Mouse (Mus musculus) limb, embryonic 13.5 days (tissue): ENCODE data around the gene Aim2. TPM values are rescaled to one million over a fixed set of nuclear protein-coding genes. Genes with fewer than 3 reads are reported as not detected.
"Not testable (repeated sequence)": the region's sequence is repeated elsewhere in the genome, so short reads cannot be mapped to it uniquely, and the experiment has no call there.

Experiments
- ATAC-seq: fragments of 200-750 bp; cut with Nextera tagmentation; 2 replicates; pipeline ENCODE4 v1.8.0; 2017; ENCODE audit warnings: low read depth, moderate number of reproducible peaks, moderate TSS enrichment; ENCODE audit not compliant: low FRiP score
- H3K27ac ChIP-seq: fragments of 300-500 bp; sonication (generic); 2 replicates; pipeline ENCODE4 v1.5.1; 2015; ENCODE audit warnings: inconsistent platforms, mild to moderate bottlenecking, moderate library complexity
- H3K27me3 ChIP-seq: fragments of 300-500 bp; sonication (generic); 2 replicates; pipeline ENCODE4 v1.6.1; 2015; ENCODE audit warnings: mild to moderate bottlenecking, inconsistent platforms
- H3K36me3 ChIP-seq: fragments of 300-500 bp; sonication (generic); 2 replicates; pipeline ENCODE4 v1.6.1; 2015; ENCODE audit warnings: inconsistent platforms, mild to moderate bottlenecking, moderate library complexity
- H3K4me1 ChIP-seq: fragments of 300-500 bp; sonication (generic); 2 replicates; pipeline ENCODE4 v1.6.1; 2015; ENCODE audit warnings: inconsistent platforms
- H3K4me2 ChIP-seq: fragments of 300-500 bp; sonication (generic); replicated peaks from 2 replicates; pipeline ENCODE4 v1.6.1; 2015; ENCODE audit warnings: inconsistent platforms, mild to moderate bottlenecking, moderate library complexity
- H3K4me3 ChIP-seq: fragments of 300-500 bp; sonication (generic); 2 replicates; pipeline ENCODE4 v1.5.1; 2015; ENCODE audit warnings: moderate library complexity, mild to moderate bottlenecking, inconsistent platforms
- H3K9ac ChIP-seq: fragments of 300-500 bp; sonication (generic); 2 replicates; pipeline ENCODE4 v1.6.1; 2015; ENCODE audit warnings: mild to moderate bottlenecking, inconsistent platforms
- H3K9me3 ChIP-seq: fragments of 300-500 bp; sonication (generic); 2 replicates; pipeline ENCODE4 v1.6.1; 2016; ENCODE audit warnings: inconsistent platforms
- WGBS: fragments of 180-500 bp; shearing (Covaris S2); methylation state at CpG from one replicate; pipeline ENCODE4 v1.1.7; 2015; 5-methylcytosine and 5-hydroxymethylcytosine counted together
- polyA plus RNA-seq: library from polyadenylated mRNA; unstranded; fragments of >200 nt; fragmentation: Nextera tagmentation; extraction: Ambion mirVana; gene quantifications from 2 replicates; pipeline ENCODE4 v1.2.1, GENCODE M21; 2015

Aim2 gene
- 1.1 and 1.3 TPM in 2 replicates for polyA plus RNA-seq

DNA sequence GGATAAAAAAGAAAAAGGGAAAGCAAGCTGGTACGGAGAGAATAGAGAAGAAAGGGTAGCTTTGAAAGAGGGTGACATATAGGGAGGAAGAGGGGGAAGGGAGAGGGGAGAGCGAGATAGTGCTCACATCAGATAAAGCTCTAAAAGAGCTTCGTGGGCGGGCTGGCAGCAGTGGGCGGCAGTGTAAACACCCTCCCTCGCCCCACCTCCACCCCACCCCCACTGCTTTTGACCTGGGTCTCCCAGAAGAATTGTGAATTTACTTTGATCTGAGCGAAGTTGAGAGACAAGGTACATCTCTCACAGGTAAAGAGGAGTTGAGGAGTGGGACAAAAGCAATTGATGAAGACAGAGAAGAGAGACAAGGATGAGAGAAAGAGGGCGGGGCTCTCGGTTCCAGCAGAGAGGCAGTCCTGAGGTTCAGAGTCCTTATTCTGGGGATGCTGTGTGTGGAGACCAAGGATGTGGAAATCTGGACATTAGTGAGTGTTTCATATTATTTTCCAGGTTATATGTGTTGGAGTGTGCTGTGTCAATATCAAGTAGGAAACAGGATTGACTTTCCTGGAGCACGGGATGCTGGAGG lies at the start of gene Aim2:
Gene Aim2, plus strand, starts transcription at position 508 of the 586 bp plus-strand sequence.
- H3K4me2 ChIP-seq, result peak within 1 kb of the TSS; percentile 53
- WGBS, result 11% methylated on average over 10 of the region's 10 CpGs
- H3K9ac ChIP-seq, result no peak within 1 kb of the TSS
- 0 out of 2 replicates have a peak, but pooled peaks cover 10% of the 10 kb centered on the region for H3K4me1 ChIP-seq
- H3K27me3 ChIP-seq, result 0 out of 2 replicates have a peak, but pooled peaks cover 3% of the 10 kb centered on the region
- H3K4me3 ChIP-seq, result peak within 1 kb of the TSS; percentile 18
- H3K36me3 ChIP-seq, result no peaks in the 10 kb centered on the region
- H3K27ac ChIP-seq, result no peak within 1 kb of the TSS
- H3K9me3 ChIP-seq, result no peaks in the 10 kb centered on the region
- ATAC-seq, result peak; percentile 19; the same call in 1 of the 2 replicates

DNA sequence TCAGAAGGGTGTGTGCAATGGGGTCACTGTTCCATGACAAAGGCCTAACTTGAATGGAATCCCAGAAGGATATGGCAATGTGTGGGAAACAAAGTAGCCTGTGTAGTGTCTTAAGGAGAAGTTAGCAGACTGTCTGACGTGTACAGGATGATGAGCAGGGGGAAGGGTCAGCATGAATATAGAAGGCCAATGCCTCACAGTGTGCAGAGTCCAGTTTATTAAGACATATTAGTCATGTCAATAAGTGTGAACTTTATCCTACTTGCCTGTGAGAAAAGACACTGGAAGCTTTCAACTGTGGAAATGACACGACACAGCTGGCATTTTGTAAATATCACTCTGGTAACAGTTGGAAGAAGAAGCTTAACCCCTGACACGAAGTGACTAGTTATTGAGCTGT lies 47.9 kb upstream of the Aim2 start:
- not testable (repeated sequence) for H3K4me3 ChIP-seq, H3K4me2 ChIP-seq, H3K27ac ChIP-seq, H3K36me3 ChIP-seq, ATAC-seq, H3K27me3 ChIP-seq, H3K9ac ChIP-seq, H3K9me3 ChIP-seq, H3K4me1 ChIP-seq
- WGBS, result 62% methylated on average over 3 of the region's 3 CpGs

DNA sequence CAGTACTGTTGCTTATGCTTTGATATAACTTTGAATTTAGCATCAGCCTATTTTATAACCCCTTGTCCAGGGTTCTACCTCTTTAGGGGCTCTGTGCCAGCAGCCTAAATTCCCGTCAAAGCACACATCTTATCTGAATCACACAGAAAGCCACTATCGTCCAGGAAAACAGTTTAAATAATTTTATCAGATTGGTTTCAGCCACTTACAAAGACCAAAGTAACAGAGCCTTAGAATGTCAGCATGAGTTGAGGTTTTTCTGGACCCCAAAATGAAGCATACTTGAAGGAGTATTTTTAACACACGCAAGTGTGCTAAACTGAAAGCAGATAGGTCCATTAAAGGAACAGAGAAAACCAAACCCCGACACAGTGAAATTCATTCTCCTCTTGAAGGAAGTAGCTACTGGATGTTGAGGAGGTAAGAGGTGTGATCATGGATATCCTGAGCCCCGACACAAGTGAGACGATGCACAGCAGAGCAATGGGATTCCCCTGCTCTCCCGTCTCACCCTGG lies 37.1 kb upstream of the Aim2 start:
- not testable (repeated sequence) for H3K9ac ChIP-seq, H3K27me3 ChIP-seq, ATAC-seq, H3K36me3 ChIP-seq, H3K4me1 ChIP-seq, H3K4me2 ChIP-seq, H3K27ac ChIP-seq, H3K9me3 ChIP-seq, H3K4me3 ChIP-seq
- 78% methylated on average over 7 of the region's 7 CpGs for WGBS

DNA sequence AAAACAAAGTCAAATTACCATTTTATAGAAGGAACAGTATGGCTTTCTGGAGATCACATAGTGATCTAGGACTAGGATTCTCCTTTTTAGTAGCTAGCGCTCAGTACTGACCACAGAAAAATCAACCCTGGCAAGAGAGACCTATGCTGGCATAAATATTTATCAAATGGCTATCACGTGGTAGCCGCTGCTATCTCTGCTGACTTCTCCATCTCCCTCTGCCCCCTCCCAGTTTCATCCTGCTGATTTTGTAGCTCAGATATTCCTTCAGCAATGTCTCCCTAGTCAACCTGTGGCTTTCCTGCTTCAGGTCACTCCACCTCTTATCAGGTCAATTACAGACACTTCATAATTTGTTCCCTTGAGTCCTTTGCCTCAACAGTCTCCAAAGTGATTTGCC lies 35.0 kb upstream of the Aim2 start:
- Histone ChIP-seq H3K9me3 (no peaks in the 10 kb centered on the region), H3K4me3 (no peak overlapping the region), H3K4me2 (no peak overlapping the region), H3K9ac (no peak overlapping the region), H3K36me3 (no peaks in the 10 kb centered on the region), H3K27me3 (no peaks in the 10 kb centered on the region), H3K27ac (no peak overlapping the region), H3K4me1 (no peaks in the 10 kb centered on the region)
- ATAC-seq, result no peak
- 91% methylated on average over 3 of the region's 3 CpGs for WGBS

DNA sequence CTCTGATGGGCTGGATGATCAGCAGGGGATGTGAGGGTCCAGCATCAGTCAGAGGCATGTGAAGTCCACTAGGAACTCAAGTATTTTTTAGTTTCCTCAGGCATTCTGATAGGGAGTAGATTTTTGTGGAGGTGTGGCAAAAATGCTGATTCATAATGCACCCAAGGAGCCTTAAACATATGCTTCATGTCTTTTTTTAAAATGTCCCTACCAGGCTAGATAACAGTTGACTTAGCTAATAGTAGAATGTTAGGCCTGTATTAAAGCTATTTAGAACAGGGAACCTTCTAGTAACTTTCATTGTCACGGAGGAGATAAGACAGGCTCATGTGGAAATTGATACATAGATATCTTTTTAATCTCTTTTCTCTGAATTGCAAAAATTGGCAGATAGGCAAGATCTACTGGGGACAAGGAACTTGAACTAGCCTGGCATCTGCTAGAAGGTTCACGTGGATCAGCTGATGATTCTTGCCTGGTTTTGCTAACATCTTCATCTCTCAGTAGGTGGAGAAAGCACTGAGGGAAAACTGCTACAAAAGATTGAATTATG lies 32.7 kb upstream of the Aim2 start:
- H3K9me3 ChIP-seq, result no peaks in the 10 kb centered on the region
- WGBS, result 78% methylated on average over 2 of the region's 2 CpGs
- H3K4me2 ChIP-seq, result no peak overlapping the region
- no peaks in the 10 kb centered on the region for H3K27me3 ChIP-seq
- H3K9ac ChIP-seq, result no peak overlapping the region
- ATAC-seq, result no peak
- H3K4me1 ChIP-seq, result no peaks in the 10 kb centered on the region
- H3K4me3 ChIP-seq, result no peak overlapping the region
- H3K27ac ChIP-seq, result no peak overlapping the region
- H3K36me3 ChIP-seq, result no peaks in the 10 kb centered on the region

DNA sequence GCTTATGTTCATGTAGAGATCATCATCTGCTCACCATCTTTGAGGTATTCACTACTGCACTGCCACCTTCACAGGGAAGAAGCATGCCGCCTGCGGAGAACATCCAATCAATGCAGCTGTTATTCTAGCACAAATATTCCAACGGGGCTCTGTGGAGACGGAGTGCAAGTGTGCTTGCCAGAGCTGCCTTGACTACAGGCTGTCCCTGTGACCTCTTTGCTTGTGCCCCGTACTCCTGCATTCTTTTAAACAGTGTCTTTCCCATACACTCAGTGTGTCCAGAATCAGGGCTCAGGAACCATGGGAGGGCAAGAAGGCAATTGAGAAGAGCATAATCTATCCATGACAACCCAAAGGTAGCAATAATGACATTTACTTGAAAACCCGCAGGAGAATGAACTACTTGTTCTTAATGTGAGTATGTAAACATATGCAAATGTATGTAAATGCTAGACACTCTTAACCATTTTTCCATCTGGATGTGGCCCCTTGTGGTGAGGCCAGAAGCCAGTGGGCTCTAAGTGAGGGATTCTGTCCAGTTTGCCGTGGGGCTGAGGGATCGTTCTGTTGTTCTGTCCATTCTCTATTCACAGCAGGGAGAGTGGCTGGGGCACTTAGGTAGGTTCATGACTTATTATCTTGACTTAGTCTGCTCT lies 29.0 kb upstream of the Aim2 start:
- Histone ChIP-seq H3K27me3 (no peaks in the 10 kb centered on the region), H3K27ac (no peak overlapping the region), H3K4me2 (no peak overlapping the region), H3K9me3 (no peaks in the 10 kb centered on the region), H3K36me3 (no peaks in the 10 kb centered on the region), H3K9ac (no peak overlapping the region), H3K4me3 (no peak overlapping the region), H3K4me1 (no peaks in the 10 kb centered on the region)
- no peak for ATAC-seq
- 78% methylated on average over 8 of the region's 8 CpGs for WGBS

DNA sequence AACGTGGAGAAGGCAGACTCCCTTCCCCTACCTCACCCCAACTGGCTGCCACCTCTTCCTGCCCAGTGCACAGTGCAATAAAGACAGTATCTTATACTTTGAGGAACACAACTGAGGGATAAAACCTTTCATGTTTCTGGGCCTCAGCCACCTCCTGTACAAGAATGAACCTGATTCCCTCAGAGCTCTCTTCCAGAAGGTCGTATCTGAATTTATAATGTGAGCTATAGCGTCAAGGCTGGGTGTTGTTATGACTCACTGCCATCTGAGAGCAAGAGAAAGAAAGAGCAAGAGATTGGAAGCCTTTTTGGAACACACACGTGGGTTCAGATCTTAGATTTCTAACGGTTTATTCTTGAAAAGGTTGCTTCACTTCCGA lies 28.4 kb upstream of the Aim2 start:
- Histone ChIP-seq H3K4me1 (no peaks in the 10 kb centered on the region), H3K4me2 (no peak overlapping the region), H3K9me3 (no peaks in the 10 kb centered on the region), H3K9ac (no peak overlapping the region), H3K27me3 (no peaks in the 10 kb centered on the region), H3K27ac (no peak overlapping the region), H3K4me3 (no peak overlapping the region), H3K36me3 (no peaks in the 10 kb centered on the region)
- ATAC-seq, result no peak
- 67% methylated on average over 6 of the region's 6 CpGs for WGBS

DNA sequence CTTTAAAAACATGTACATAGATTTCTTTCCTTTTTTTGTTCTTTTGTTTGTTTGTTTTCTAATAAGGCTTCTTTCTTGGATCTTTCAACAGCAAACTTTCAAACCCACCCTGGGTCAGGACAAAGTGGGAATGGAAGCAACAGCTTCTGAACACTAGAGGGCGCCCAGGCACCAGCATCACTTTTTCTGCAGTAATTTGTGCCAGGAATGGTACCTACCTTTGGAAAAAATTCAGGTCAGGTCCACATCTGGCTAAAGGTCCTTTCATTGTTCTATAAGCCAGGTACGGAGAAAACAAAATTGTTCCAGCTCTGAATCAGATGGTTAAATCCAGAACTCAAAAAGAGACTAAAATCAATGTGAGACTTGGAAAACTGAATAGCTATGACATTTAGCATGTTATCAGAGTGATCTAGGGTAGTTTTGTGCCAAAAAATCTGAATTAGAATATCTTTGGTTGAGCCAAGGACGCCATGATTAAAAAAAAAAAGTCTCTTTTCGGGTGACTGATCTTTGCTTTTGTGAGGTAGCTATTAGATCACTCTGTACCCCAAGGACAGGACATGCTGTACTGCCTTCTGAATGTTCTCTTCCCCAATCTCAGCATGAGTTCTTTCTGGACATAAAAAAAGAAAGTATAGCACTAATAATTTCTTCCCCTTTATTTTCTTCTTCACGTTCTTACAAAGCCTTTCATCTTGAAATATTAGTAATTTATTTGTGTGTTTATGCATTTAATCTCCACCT lies 26.7 kb upstream of the Aim2 start:
- Histone ChIP-seq H3K36me3 (no peaks in the 10 kb centered on the region), H3K27ac (no peak overlapping the region), H3K4me2 (no peak overlapping the region), H3K9ac (no peak overlapping the region), H3K9me3 (no peaks in the 10 kb centered on the region), H3K4me1 (no peaks in the 10 kb centered on the region), H3K4me3 (no peak overlapping the region), H3K27me3 (no peaks in the 10 kb centered on the region)
- WGBS, result 36% methylated on average over 5 of the region's 5 CpGs
- ATAC-seq, result no peak

DNA sequence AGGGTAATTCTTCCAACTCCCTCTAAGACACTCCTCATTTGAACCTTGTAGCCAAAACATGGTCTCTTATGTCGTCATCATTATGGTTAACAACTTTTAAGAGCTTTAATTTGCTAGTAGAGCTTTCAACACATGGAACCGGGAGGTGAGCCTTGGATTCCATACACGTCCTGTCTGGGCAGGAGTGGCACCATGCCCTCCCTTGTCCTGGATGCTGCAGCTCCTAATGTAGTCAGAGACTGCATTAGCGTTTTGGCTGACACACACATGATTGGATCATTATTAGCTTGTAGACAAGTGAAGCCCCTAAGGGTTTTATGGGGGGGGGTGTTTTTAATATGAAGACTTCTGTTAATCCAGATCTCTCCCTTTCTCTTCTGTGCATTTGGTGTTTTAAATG lies 25.7 kb upstream of the Aim2 start:
- H3K4me1 ChIP-seq, result no peaks in the 10 kb centered on the region
- no peak overlapping the region for H3K4me3 ChIP-seq
- no peak for ATAC-seq
- H3K4me2 ChIP-seq, result no peak overlapping the region
- H3K9ac ChIP-seq, result no peak overlapping the region
- no peaks in the 10 kb centered on the region for H3K9me3 ChIP-seq
- no peaks in the 10 kb centered on the region for H3K36me3 ChIP-seq
- H3K27me3 ChIP-seq, result no peaks in the 10 kb centered on the region
- H3K27ac ChIP-seq, result no peak overlapping the region
- 59% methylated on average over 4 of the region's 4 CpGs for WGBS

DNA sequence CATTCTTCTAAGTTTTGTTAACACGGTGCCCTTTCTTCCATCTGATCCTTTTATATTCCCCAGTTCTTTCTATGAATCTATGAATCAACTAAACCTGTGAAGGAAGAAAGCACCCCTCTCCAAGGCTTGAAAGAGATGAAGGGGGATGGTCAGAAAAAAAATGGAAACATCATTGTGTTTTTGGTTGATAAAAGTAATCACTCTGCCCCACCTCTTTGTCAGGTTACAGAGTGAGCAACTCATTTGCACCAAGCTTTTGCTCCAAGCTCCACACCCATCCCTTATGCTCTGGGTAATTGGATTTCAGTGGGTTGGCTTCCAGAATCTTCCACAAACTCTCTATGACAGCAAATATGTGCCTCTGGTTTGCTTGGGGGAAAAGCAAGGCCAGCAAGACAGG lies 25.3 kb upstream of the Aim2 start:
- ATAC-seq, result no peak
- Histone ChIP-seq H3K4me3 (no peak overlapping the region), H3K36me3 (no peaks in the 10 kb centered on the region), H3K27me3 (no peaks in the 10 kb centered on the region), H3K9me3 (no peaks in the 10 kb centered on the region), H3K4me2 (no peak overlapping the region), H3K9ac (no peak overlapping the region), H3K4me1 (no peaks in the 10 kb centered on the region), H3K27ac (no peak overlapping the region)
- WGBS, result 89% methylated on average over 1 of the region's 1 CpGs

DNA sequence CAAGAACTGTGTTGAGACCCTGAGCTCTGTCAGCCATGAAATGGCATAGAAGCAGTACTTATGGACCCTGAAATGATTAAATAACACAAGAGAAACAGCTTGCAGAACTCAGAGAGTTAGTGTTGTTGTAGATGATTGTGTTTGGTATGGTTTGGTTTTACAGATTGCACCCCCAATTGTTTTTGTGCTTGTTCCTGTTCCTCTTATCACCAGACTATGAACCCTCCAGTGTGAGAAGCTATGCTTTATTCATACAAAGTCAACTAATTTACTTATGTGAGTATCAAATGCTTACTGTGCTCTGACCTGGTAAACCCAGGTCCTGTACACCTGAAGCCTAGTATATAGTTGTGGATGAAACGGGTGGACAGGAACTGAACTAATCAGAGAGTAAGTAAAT lies 24.1 kb upstream of the Aim2 start:
- Histone ChIP-seq H3K9ac (no peak overlapping the region), H3K36me3 (no peaks in the 10 kb centered on the region), H3K27ac (no peak overlapping the region), H3K4me3 (no peak overlapping the region), H3K27me3 (no peaks in the 10 kb centered on the region), H3K4me2 (no peak overlapping the region), H3K9me3 (no peaks in the 10 kb centered on the region), H3K4me1 (no peaks in the 10 kb centered on the region)
- 71% methylated on average over 1 of the region's 1 CpGs for WGBS
- ATAC-seq, result no peak

DNA sequence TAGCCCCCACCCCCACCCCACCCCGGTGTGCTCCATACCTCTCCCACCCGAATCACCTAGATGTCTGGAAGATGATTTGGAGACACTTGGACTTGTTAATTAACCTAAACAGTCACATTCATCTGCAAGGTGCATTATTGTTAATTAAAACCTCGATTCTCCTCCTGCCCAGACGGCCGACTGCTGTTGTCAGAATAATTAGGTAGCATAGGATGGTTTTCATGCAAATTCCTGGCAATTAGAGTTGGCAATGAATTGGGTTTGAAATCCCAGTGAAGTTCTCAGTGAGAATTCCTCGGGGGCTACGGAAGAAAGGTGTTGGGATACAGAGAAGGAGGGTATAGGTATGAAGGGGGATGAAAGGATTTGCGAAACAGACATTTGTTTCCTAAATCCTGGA lies 22.2 kb upstream of the Aim2 start:
- no peaks in the 10 kb centered on the region for H3K9me3 ChIP-seq
- no peaks in the 10 kb centered on the region for H3K4me1 ChIP-seq
- no peak for ATAC-seq
- no peaks in the 10 kb centered on the region for H3K27me3 ChIP-seq
- no peak overlapping the region for H3K9ac ChIP-seq
- no peak overlapping the region for H3K4me2 ChIP-seq
- H3K4me3 ChIP-seq, result no peak overlapping the region
- 59% methylated on average over 8 of the region's 8 CpGs for WGBS
- H3K27ac ChIP-seq, result no peak overlapping the region
- no peaks in the 10 kb centered on the region for H3K36me3 ChIP-seq
